Mouse (Mus musculus) midbrain, embryonic 13.5 days (tissue): ENCODE results near the gene Postn. TPM values are rescaled to one million over a fixed set of nuclear protein-coding genes. Genes with fewer than 3 reads are reported as not detected.

Experiments used
- ATAC-seq: fragments of 200-750 bp; cut with Nextera tagmentation; 2 replicates; pipeline ENCODE4 v1.8.0; 2017; ENCODE audit warnings: mild to moderate bottlenecking, moderate TSS enrichment, moderate library complexity
- H3K27ac ChIP-seq: fragments of 300-500 bp; sonication (generic); 2 replicates; pipeline ENCODE4 v1.5.1; 2015; ENCODE audit warnings: inconsistent platforms, mild to moderate bottlenecking, moderate library complexity
- H3K27me3 ChIP-seq: fragments of 300-500 bp; sonication (generic); 2 replicates; pipeline ENCODE4 v1.6.1; 2015; ENCODE audit warnings: mild to moderate bottlenecking, inconsistent platforms
- H3K36me3 ChIP-seq: fragments of 300-500 bp; sonication (generic); 2 replicates; pipeline ENCODE4 v1.6.1; 2015; ENCODE audit warnings: mild to moderate bottlenecking, inconsistent platforms
- H3K4me1 ChIP-seq: fragments of 300-500 bp; sonication (generic); replicated peaks from 2 replicates; pipeline ENCODE4 v1.6.1; 2015; ENCODE audit warnings: inconsistent platforms
- H3K4me2 ChIP-seq: fragments of 300-500 bp; sonication (generic); replicated peaks from 2 replicates; pipeline ENCODE4 v1.6.1; 2015; ENCODE audit warnings: moderate library complexity, mild to moderate bottlenecking, inconsistent platforms
- H3K4me3 ChIP-seq: fragments of 300-500 bp; sonication (generic); replicated peaks from 2 replicates; pipeline ENCODE4 v1.5.1; 2015; ENCODE audit warnings: mild to moderate bottlenecking, inconsistent platforms
- H3K9ac ChIP-seq: fragments of 300-500 bp; sonication (generic); replicated peaks from 2 replicates; pipeline ENCODE4 v1.6.1; 2015; ENCODE audit warnings: mild to moderate bottlenecking, inconsistent platforms
- H3K9me3 ChIP-seq: fragments of 300-500 bp; sonication (generic); 2 replicates; pipeline ENCODE4 v1.6.1; 2016; ENCODE audit warnings: mild to moderate bottlenecking, inconsistent platforms
- WGBS: fragments of 180-500 bp; shearing (Covaris S2); methylation state at CpG from one replicate; pipeline ENCODE4 v1.1.7; 2015; 5-methylcytosine and 5-hydroxymethylcytosine counted together
- polyA plus RNA-seq: library from polyadenylated mRNA; unstranded; fragments of >200 nt; fragmentation: Nextera tagmentation; extraction: Ambion mirVana; gene quantifications from 2 replicates; pipeline ENCODE4 v1.2.1, GENCODE M21; 2015

Gene Postn
- 4.7 and 7.3 TPM in 2 replicates for polyA plus RNA-seq

- ATAC-seq, result no peak
- no peak within 1 kb of the TSS for H3K27ac ChIP-seq
- no peak within 1 kb of the TSS for H3K4me2 ChIP-seq
- H3K9me3 ChIP-seq, result no peaks in the 10 kb centered on the region
- no peak within 1 kb of the TSS for H3K4me3 ChIP-seq
- peaks cover 7% of the 10 kb centered on the region for H3K4me1 ChIP-seq
- H3K9ac ChIP-seq, result no peak within 1 kb of the TSS
- no peaks in the 10 kb centered on the region for H3K27me3 ChIP-seq
- H3K36me3 ChIP-seq, result no peaks in the 10 kb centered on the region
- 60% methylated on average over 6 of the region's 6 CpGs for WGBS
Observed at GRCm38 (mm10) chr3:54360897-54361296, at the start of gene Postn. TSS of gene Postn (plus strand) at chr3:54361109.

GRCm38 (mm10) chr3:54314055-54314454 is 46.9 kb upstream of the Postn start:
- Histone ChIP-seq H3K27ac (no peak overlapping the region), H3K9ac (no peak overlapping the region), H3K27me3 (no peaks in the 10 kb centered on the region), H3K4me2 (no peak overlapping the region), H3K36me3 (no peaks in the 10 kb centered on the region), H3K9me3 (no peaks in the 10 kb centered on the region), H3K4me3 (no peak overlapping the region), H3K4me1 (no peaks in the 10 kb centered on the region)
- no peak for ATAC-seq
- WGBS, result 93% methylated on average over 2 of the region's 2 CpGs

GRCm38 (mm10) chr3:54352891-54353652 is 7.8 kb upstream of the Postn start:
- no peak for ATAC-seq
- 33% methylated on average over 9 of the region's 9 CpGs for WGBS

GRCm38 (mm10) chr3:54357561-54357960 is 3.3 kb upstream of the Postn start:
- Histone ChIP-seq H3K4me3 (no peak overlapping the region), H3K4me1 (peaks cover 7% of the 10 kb centered on the region), H3K36me3 (no peaks in the 10 kb centered on the region), H3K27ac (no peak overlapping the region), H3K4me2 (no peak overlapping the region), H3K9me3 (no peaks in the 10 kb centered on the region), H3K9ac (no peak overlapping the region), H3K27me3 (no peaks in the 10 kb centered on the region)
- ATAC-seq, result peak; percentile 66; the same call in 1 of the 2 replicates
- 59% methylated on average over 3 of the region's 3 CpGs for WGBS

More at GRCm38 (mm10) chr3:54352891-54353652, 7.8 kb upstream of the Postn start:
- H3K4me3 ChIP-seq, result no peak overlapping the region
- H3K9me3 ChIP-seq, result no peaks in the 10 kb centered on the region
- no peak overlapping the region for H3K4me2 ChIP-seq
- H3K27ac ChIP-seq, result no peak overlapping the region
- H3K36me3 ChIP-seq, result no peaks in the 10 kb centered on the region
- H3K4me1 ChIP-seq, result no peaks in the 10 kb centered on the region
- no peaks in the 10 kb centered on the region for H3K27me3 ChIP-seq
- no peak overlapping the region for H3K9ac ChIP-seq

- Histone ChIP-seq H3K4me3 (no peak overlapping the region), H3K36me3 (no peaks in the 10 kb centered on the region), H3K9ac (no peak overlapping the region), H3K9me3 (no peaks in the 10 kb centered on the region), H3K4me2 (no peak overlapping the region), H3K27me3 (no peaks in the 10 kb centered on the region), H3K4me1 (peaks cover 7% of the 10 kb centered on the region), H3K27ac (no peak overlapping the region)
- 71% methylated on average over 15 of the region's 15 CpGs for WGBS
- peak; percentile 65 for ATAC-seq
Observed at GRCm38 (mm10) chr3:54358463-54359189, 2.3 kb upstream of the Postn start.

GRCm38 (mm10) chr3:54361656-54362055 is 747 bp downstream of the Postn start:
- H3K27ac ChIP-seq, result no peak overlapping the region
- H3K27me3 ChIP-seq, result no peaks in the 10 kb centered on the region
- no peak overlapping the region for H3K4me3 ChIP-seq
- no peak overlapping the region for H3K4me2 ChIP-seq
- H3K36me3 ChIP-seq, result no peaks in the 10 kb centered on the region
- no peak for ATAC-seq
- H3K9ac ChIP-seq, result no peak overlapping the region
- H3K4me1 ChIP-seq, result peaks cover 7% of the 10 kb centered on the region
- H3K9me3 ChIP-seq, result no peaks in the 10 kb centered on the region

GRCm38 (mm10) chr3:54371015-54371414 is 10.1 kb downstream of the Postn start:
- 89% methylated on average over 1 of the region's 1 CpGs for WGBS

GRCm38 (mm10) chr3:54372625-54373024 is 11.7 kb downstream of the Postn start:
- WGBS, result 81% methylated on average over 6 of the region's 6 CpGs
- Histone ChIP-seq H3K4me1 (0 out of 2 replicates have a peak, but pooled peaks cover 2% of the 10 kb centered on the region), H3K4me2 (no peak overlapping the region), H3K27ac (no peak overlapping the region), H3K36me3 (no peaks in the 10 kb centered on the region), H3K27me3 (no peaks in the 10 kb centered on the region), H3K9ac (no peak overlapping the region), H3K4me3 (no peak overlapping the region), H3K9me3 (no peaks in the 10 kb centered on the region)
- ATAC-seq, result no peak

More at GRCm38 (mm10) chr3:54371015-54371414, 10.1 kb downstream of the Postn start:
- ATAC-seq, result no peak
- no peaks in the 10 kb centered on the region for H3K36me3 ChIP-seq
- H3K4me3 ChIP-seq, result no peak overlapping the region
- H3K27me3 ChIP-seq, result no peaks in the 10 kb centered on the region
- H3K9ac ChIP-seq, result no peak overlapping the region
- H3K9me3 ChIP-seq, result no peaks in the 10 kb centered on the region
- no peak overlapping the region for H3K4me2 ChIP-seq
- no peak overlapping the region for H3K27ac ChIP-seq
- H3K4me1 ChIP-seq, result no peaks in the 10 kb centered on the region

GRCm38 (mm10) chr3:54376014-54376413 is 15.1 kb downstream of the Postn start:
- Histone ChIP-seq H3K9me3 (no peaks in the 10 kb centered on the region), H3K9ac (no peak overlapping the region), H3K4me1 (0 out of 2 replicates have a peak, but pooled peaks cover 6% of the 10 kb centered on the region), H3K4me3 (no peak overlapping the region), H3K27me3 (no peaks in the 10 kb centered on the region), H3K36me3 (no peaks in the 10 kb centered on the region), H3K27ac (no peak overlapping the region), H3K4me2 (no peak overlapping the region)
- 96% methylated on average over 6 of the region's 6 CpGs for WGBS
- ATAC-seq, result no peak

GRCm38 (mm10) chr3:54377647-54378046 is 16.7 kb downstream of the Postn start:
- 12% methylated on average over 2 of the region's 2 CpGs for WGBS
- ATAC-seq, result peak; percentile 93
- H3K9me3 ChIP-seq, result no peaks in the 10 kb centered on the region

GRCm38 (mm10) chr3:54378135-54378534 is 17.2 kb downstream of the Postn start:
- Histone ChIP-seq H3K9ac (no peak overlapping the region), H3K4me2 (no peak overlapping the region), H3K36me3 (no peaks in the 10 kb centered on the region), H3K27me3 (no peaks in the 10 kb centered on the region), H3K4me1 (0 out of 2 replicates have a peak, but pooled peaks cover 6% of the 10 kb centered on the region), H3K4me3 (no peak overlapping the region), H3K9me3 (no peaks in the 10 kb centered on the region), H3K27ac (no peak overlapping the region)
- WGBS, result 42% methylated on average over 1 of the region's 1 CpGs
- ATAC-seq, result peak; percentile 17; the same call in 1 of the 2 replicates

More at GRCm38 (mm10) chr3:54377647-54378046, 16.7 kb downstream of the Postn start:
- Histone ChIP-seq H3K4me2 (no peak overlapping the region), H3K4me3 (no peak overlapping the region), H3K9ac (no peak overlapping the region), H3K36me3 (no peaks in the 10 kb centered on the region), H3K27ac (no peak overlapping the region), H3K4me1 (0 out of 2 replicates have a peak, but pooled peaks cover 6% of the 10 kb centered on the region), H3K27me3 (no peaks in the 10 kb centered on the region)

GRCm38 (mm10) chr3:54379981-54380380 is 19.1 kb downstream of the Postn start:
- Histone ChIP-seq H3K4me2 (no peak overlapping the region), H3K27me3 (no peaks in the 10 kb centered on the region), H3K36me3 (no peaks in the 10 kb centered on the region), H3K4me1 (0 out of 2 replicates have a peak, but pooled peaks cover 6% of the 10 kb centered on the region), H3K9me3 (no peaks in the 10 kb centered on the region), H3K27ac (no peak overlapping the region), H3K4me3 (no peak overlapping the region), H3K9ac (no peak overlapping the region)
- WGBS, result 82% methylated on average over 4 of the region's 4 CpGs
- no peak for ATAC-seq
